Mouse (Mus musculus) retina, embryonic 14.5 days (tissue): Measurements from ENCODE around the gene Cstad.
A peak's percentile ranks its signal among the peaks of the same experiment; 100 is the strongest.

Source experiments
- DNase-seq: peaks from one replicate; pipeline ENCODE4 v3.0.0-alpha.2; 2015; ENCODE audit warnings: low spot score

Gene Cstad

GRCm38 (mm10) chr2:30594641-30595379 lies at the start of gene Cstad:
Gene Cstad (plus strand): TSS chr2:30595040.
- DNase-seq, result peak; percentile 80

DNA sequence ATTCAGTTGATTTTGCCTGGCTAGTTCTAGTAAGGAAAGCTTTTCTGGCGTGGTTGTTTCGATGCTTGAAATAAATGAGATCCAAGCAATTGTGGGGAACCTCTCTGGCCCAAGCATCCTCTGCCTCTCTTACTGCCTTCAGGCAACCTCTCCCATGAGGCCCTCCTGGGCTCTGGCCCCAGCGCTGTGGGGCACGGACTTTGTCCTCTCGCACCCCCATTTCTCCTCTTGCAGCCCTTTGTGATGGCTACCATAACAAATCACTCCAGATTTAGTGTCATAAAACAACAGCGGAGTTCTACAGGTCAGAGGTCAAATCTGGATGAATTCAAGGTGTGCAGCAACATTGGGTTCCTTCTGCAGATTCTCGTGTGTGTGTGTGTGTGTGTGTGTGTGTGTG lies 49.1 kb upstream of the Cstad start:
- peak; percentile 29 for DNase-seq

DNA sequence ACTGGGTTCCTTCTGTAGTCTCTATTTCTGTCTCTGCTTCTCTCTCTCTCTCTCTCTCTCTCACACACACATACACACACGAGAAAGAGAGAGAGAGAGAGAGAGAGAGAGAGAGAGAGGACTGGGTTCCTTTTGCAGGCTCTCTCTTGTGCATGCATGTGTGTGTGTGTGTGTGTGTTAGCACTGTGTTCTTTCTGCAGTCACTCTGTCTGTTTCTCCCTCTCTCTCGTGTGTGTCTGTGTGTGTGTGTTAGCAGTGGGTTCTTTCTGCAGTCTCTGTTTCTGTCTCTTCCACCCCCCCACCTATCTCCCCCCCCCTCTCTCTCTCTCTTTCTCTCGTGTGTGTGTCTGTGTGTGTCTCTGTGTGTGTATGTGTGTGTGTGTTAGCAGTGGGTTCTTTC lies 48.6 kb upstream of the Cstad start:
- DNase-seq, result no peak

DNA sequence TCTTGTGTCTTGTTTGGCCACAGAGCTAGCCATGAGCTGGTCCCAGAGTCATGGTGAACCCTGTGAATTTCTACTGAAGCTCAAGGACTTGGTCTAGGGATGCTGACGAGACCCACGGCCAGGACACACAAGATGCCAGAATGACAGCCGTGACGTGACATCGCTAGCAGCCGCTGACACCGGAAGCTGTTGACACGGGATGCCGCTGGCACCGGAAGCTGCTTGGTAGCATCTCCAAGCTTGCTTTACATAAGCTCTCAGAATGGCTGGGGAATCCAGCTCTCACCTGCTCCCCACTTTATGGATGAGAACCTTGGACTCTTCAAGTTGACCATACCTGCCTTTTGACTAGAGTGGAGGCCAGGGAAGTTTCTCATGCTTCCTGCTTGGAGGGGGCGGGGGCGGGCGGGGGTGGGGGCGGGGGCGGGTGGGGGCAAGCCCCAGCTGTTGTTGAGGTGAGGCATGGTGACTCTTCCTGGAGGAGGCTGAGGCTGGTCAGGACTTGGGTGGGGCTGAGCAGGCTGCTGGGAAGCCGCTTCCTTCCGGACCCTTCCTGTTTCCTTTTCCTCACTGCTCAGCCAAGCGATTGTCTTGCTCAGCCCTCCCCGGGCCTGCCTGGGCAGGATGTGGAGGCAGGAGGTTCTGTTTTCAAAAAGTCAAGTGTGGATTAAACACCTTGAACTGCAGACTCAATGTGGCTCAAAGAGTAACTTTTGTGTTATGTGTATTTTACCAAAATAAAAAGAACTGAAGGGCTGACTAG lies 47.2 kb upstream of the Cstad start:
- DNase-seq, result no peak

GRCm38 (mm10) chr2:30551579-30551978 lies 43.3 kb upstream of the Cstad start:
- no peak for DNase-seq

DNA sequence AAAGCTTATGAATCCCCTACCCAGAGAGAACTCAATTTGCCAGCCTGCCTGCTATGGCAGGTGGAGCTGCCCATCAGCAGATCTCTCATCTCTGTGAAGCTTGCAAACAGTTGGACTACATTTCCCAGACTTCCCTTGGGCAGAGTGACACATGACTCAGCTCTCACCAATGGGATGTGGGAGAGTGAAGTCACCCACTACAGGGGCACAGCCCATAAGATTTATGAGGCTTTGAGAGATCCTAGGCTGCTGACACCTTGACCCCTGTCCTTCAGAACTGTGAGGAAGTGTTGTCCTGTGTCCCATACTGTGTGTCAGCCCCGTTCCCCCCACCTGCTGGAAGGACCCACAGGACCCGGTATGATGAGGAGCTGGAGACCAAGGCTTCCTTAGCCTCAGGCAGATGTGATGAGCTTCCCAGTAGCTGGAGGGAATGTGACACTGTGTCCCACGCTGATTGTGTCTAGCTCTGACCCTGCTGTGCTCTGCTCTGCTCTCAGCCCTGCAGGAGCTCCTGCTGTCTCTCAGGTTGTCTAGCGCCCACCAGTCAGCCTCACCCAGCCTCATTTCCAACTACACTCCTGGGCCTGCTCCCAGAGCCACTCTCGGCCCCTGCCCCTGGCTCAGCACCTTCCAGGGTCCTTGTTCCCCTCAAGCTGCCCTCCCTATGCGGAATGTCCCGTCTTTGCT lies 40.8 kb upstream of the Cstad start:
- peak; percentile 81 for DNase-seq

GRCm38 (mm10) chr2:30555257-30555656 lies 39.6 kb upstream of the Cstad start:
- DNase-seq, result no peak

DNA sequence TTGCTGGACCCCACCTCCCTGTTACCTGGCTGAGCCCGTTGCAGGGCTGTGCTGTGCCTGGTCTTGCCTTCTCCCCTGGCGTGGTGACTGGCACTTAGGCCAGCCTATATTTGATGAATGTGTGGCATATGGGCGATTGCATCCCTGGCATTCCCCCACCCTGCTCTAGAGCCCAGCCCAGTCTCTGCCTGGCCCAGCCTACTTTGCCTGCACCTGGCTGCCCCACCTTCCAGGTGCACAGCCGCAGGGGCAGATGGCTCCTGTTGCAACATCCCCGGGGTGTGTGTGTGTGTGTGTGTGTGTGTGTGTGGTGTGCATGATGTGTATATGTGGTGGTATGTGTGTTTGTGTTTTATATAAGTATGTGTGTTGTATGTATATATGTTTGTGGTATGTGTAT lies 38.3 kb upstream of the Cstad start:
- no peak for DNase-seq

GRCm38 (mm10) chr2:30559552-30559951 lies 35.3 kb upstream of the Cstad start:
- DNase-seq, result no peak

GRCm38 (mm10) chr2:30562553-30562952 lies 32.3 kb upstream of the Cstad start:
- DNase-seq, result no peak

- DNase-seq, result no peak
Observed at GRCm38 (mm10) chr2:30571647-30572046, 23.2 kb upstream of the Cstad start.

GRCm38 (mm10) chr2:30573522-30573921 lies 21.3 kb upstream of the Cstad start:
- no peak for DNase-seq

GRCm38 (mm10) chr2:30577010-30577409 lies 17.8 kb upstream of the Cstad start:
- no peak for DNase-seq

DNA sequence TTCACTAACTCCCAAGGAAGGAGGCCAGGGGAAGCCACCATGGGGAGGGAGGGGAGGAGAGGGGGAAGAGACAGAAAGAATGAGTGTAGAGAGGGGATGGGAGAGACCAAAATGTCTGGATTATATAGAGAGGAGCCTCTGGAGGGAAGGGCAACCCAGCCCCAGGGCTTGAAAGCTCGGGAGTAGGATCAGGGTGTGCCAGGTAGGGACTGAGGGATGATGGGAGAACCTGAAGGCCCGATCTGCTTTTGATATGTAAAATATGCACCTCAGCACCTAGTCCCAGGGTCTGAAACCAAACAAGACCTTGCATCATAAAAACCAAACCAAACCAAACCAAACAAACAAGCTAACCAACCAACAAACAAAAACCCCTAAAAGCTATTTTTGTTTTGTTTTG lies 16.8 kb upstream of the Cstad start:
- DNase-seq, result no peak

- peak; percentile 88 for DNase-seq
Observed at GRCm38 (mm10) chr2:30587161-30587560, 7.7 kb upstream of the Cstad start.

GRCm38 (mm10) chr2:30587671-30588070 lies 7.2 kb upstream of the Cstad start:
- no peak for DNase-seq

- DNase-seq, result no peak
Observed at GRCm38 (mm10) chr2:30588985-30589511, 5.8 kb upstream of the Cstad start.

GRCm38 (mm10) chr2:30589781-30590180 lies 5.1 kb upstream of the Cstad start:
- no peak for DNase-seq

- DNase-seq, result peak; percentile 82
Observed at GRCm38 (mm10) chr2:30590909-30591308, 3.9 kb upstream of the Cstad start.

- no peak for DNase-seq
Observed at GRCm38 (mm10) chr2:30592391-30592790, 2.4 kb upstream of the Cstad start.

DNA sequence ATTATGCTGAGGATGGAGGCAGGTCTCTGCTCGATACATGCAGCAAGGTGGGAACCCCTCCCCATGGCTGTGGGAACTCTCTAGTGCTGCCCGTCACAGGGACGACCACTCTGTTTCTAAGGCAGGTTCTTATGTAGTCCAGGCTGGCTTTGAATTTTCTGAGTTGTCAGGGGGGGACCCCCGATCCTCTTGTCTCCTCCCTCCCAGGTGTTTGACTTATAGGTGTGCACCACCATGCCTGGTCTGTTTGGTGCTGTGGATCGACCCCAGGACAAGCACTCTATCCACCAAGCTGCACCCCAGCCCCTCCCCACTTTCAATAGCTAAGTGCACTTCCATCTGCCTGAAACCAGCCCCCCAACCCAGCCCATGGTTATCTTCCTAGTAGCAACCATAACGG lies 1.9 kb upstream of the Cstad start:
- DNase-seq, result no peak

GRCm38 (mm10) chr2:30593636-30594310 lies 1.1 kb upstream of the Cstad start:
- DNase-seq, result no peak
